9 mouse cellular contexts compared by ENCODE assay signal in genomic region chr1:73986268-73987045, GRCm38 (mm10).
A peak's percentile ranks its signal among the peaks of the same experiment; 100 is the strongest.
DNase-seq lines count a peak whose midpoint lies in the region; ATAC-seq and TF ChIP-seq lines count a peak whose summit lies in the region.
"Had no signal": no experiment of that assay in that cellular context is flagged by ENCODE, and none has a peak within 500 bp of the region (broad histone marks: within the 10 kb centered on the region; RNA-seq: fewer than 3 reads in every experiment).

No protein-coding gene starts in this region.

- DNase-seq in heart, adult 2 months, result peak; percentile 48 to 61
- DNase-seq in 416B (ENCODE audit: low read depth), result peak; percentile 72
- peak; percentile 27 for DNase-seq in Muller cell, postnatal 12 days (ENCODE audit: inconsistent ontology term)
- peak; percentile 37 for DNase-seq in embryonic facial prominence, embryonic 10.5 days (ENCODE audit: low spot score)
- DNase-seq in midbrain, postnatal 0 days (ENCODE audit: low spot score), result peak; percentile 71
- no peak for DNase-seq in spleen, postnatal 36 days (ENCODE audit: low spot score in 2 of 2)

- no peaks in the 10 kb centered on the region for H3K9me3 ChIP-seq in heart, embryonic 11.5 days (replicated peaks; ENCODE audit: control insufficient read depth, low read length)
- no peaks in the 10 kb centered on the region for H3K9me3 ChIP-seq in embryonic facial prominence, embryonic 10.5 days
- H3K9me3 ChIP-seq in intestine, embryonic 15.5 days, result no peaks in the 10 kb centered on the region
- no peaks in the 10 kb centered on the region for H3K9me3 ChIP-seq in midbrain, postnatal 0 days (ENCODE audit: low read length)
- H3K9me3 ChIP-seq: embryonic facial prominence, embryonic 13.5 days had no signal

- 46% methylated on average over 6 of the region's 6 CpGs for WGBS in heart, adult 2 months
- WGBS in heart, embryonic 11.5 days (ENCODE audit: insufficient replicate concordance), result 41% methylated on average over 6 of the region's 6 CpGs
- 47% methylated on average over 6 of the region's 6 CpGs for WGBS in embryonic facial prominence, embryonic 10.5 days
- 44% methylated on average over 6 of the region's 6 CpGs for WGBS in intestine, embryonic 15.5 days
- 47% methylated on average over 6 of the region's 6 CpGs for WGBS in midbrain, postnatal 0 days

- intact Hi-C loops in heart, adult 2 months (cut with DNase I), result loop anchor here (1.0 kb wide), 1 partner anchor 84 kb away; no protein-coding TSS in a partner anchor

- TF ChIP-seq CTCF in heart, adult 2 months (IDR thresholded peaks at IDR 0.05), result peak; percentile 84
- TF ChIP-seq CTCF in midbrain, postnatal 0 days (IDR thresholded peaks at IDR 0.05), result peak; percentile 86

- no peaks in the 10 kb centered on the region for H3K27me3 ChIP-seq in heart, adult 2 months (ENCODE audit: control insufficient read depth, insufficient read depth, low read length)
- no peaks in the 10 kb centered on the region for H3K27me3 ChIP-seq in heart, embryonic 11.5 days (ENCODE audit: control insufficient read depth, insufficient read depth, low read length)
- no peaks in the 10 kb centered on the region for H3K27me3 ChIP-seq in embryonic facial prominence, embryonic 10.5 days (replicated peaks; ENCODE audit: low read depth, poor library complexity, severe bottlenecking)
- no peaks in the 10 kb centered on the region for H3K27me3 ChIP-seq in intestine, embryonic 15.5 days (replicated peaks)
- no peaks in the 10 kb centered on the region for H3K27me3 ChIP-seq in midbrain, postnatal 0 days (ENCODE audit: insufficient read depth, low read length)
- H3K27me3 ChIP-seq: embryonic facial prominence, embryonic 13.5 days had no signal

- H3K4me1 ChIP-seq in heart, adult 2 months (ENCODE audit: control insufficient read depth, insufficient read depth, low read length), result peaks cover 19% of the 10 kb centered on the region
- H3K4me1 ChIP-seq in heart, embryonic 11.5 days (ENCODE audit: control insufficient read depth, insufficient read depth, low read length), result peaks cover 8% of the 10 kb centered on the region
- peaks cover 9% of the 10 kb centered on the region for H3K4me1 ChIP-seq in embryonic facial prominence, embryonic 10.5 days
- no peaks in the 10 kb centered on the region for H3K4me1 ChIP-seq in intestine, embryonic 15.5 days (replicated peaks)
- no peaks in the 10 kb centered on the region for H3K4me1 ChIP-seq in midbrain, postnatal 0 days (ENCODE audit: insufficient read depth, low read length)
- H3K4me1 ChIP-seq: embryonic facial prominence, embryonic 13.5 days had no signal

- TF ChIP-seq POLR2A in heart, adult 2 months (IDR thresholded peaks at IDR 0.05; ENCODE audit: insufficient read depth, low read depth, low read length), result no peak

- H3K27ac ChIP-seq in heart, adult 2 months, result no peak overlapping the region; the same call in 1 of the 2 replicates
- no peak overlapping the region for H3K27ac ChIP-seq in heart, embryonic 11.5 days (ENCODE audit: low read depth, low read length)
- H3K27ac ChIP-seq in embryonic facial prominence, embryonic 10.5 days (replicated peaks), result no peak overlapping the region
- H3K27ac ChIP-seq in intestine, embryonic 15.5 days, result no peak overlapping the region
- no peak overlapping the region for H3K27ac ChIP-seq in midbrain, postnatal 0 days (ENCODE audit: low read depth, low read length)
- H3K27ac ChIP-seq: embryonic facial prominence, embryonic 13.5 days had no signal

- no peak for ATAC-seq in heart, embryonic 11.5 days (replicated peaks; ENCODE audit: insufficient number of reproducible peaks, low FRiP score, low TSS enrichment)
- 0 out of 2 replicates have a peak, but pooled peaks have one; percentile 38 for ATAC-seq in intestine, embryonic 15.5 days
- peak; percentile 32; the same call in 1 of the 2 replicates for ATAC-seq in midbrain, postnatal 0 days (ENCODE audit: low FRiP score)

- H3K4me2 ChIP-seq in heart, embryonic 11.5 days, result no peak overlapping the region
- H3K4me2 ChIP-seq in intestine, embryonic 15.5 days (replicated peaks), result no peak overlapping the region
- no peak overlapping the region for H3K4me2 ChIP-seq in midbrain, postnatal 0 days (ENCODE audit: low read depth, low read length, poor library complexity, severe bottlenecking)
- H3K4me2 ChIP-seq: embryonic facial prominence, embryonic 13.5 days had no signal

- TF ChIP-seq EP300 in heart, adult 2 months (IDR thresholded peaks at IDR 0.05; ENCODE audit: insufficient read depth, low read depth, low read length), result no peak

- H3K36me3 ChIP-seq in heart, adult 2 months (ENCODE audit: control insufficient read depth, insufficient read depth, low read length), result peaks cover 42% of the 10 kb centered on the region
- H3K36me3 ChIP-seq in heart, embryonic 11.5 days (ENCODE audit: control insufficient read depth, insufficient read depth, low read length), result peaks cover 40% of the 10 kb centered on the region
- H3K36me3 ChIP-seq in embryonic facial prominence, embryonic 10.5 days (replicated peaks), result peaks cover 85% of the 10 kb centered on the region
- no peaks in the 10 kb centered on the region for H3K36me3 ChIP-seq in intestine, embryonic 15.5 days
- H3K36me3 ChIP-seq in midbrain, postnatal 0 days (ENCODE audit: insufficient read depth, low read length), result no peaks in the 10 kb centered on the region

- H3K9ac ChIP-seq in heart, adult 2 months (ENCODE audit: low read depth, low read length), result no peak overlapping the region
- H3K9ac ChIP-seq in heart, embryonic 11.5 days (ENCODE audit: low read depth, low read length), result no peak overlapping the region
- H3K9ac ChIP-seq in intestine, embryonic 15.5 days, result no peak overlapping the region
- H3K9ac ChIP-seq in midbrain, postnatal 0 days (replicated peaks; ENCODE audit: low read length, poor library complexity, severe bottlenecking), result no peak overlapping the region
- H3K9ac ChIP-seq: embryonic facial prominence, embryonic 13.5 days had no signal

- H3K79me2 ChIP-seq in heart, adult 2 months (replicated peaks; ENCODE audit: control insufficient read depth, insufficient read depth, low read length), result peaks cover 1% of the 10 kb centered on the region; the same call in 1 of the 2 replicates

- no peak overlapping the region for H3K4me3 ChIP-seq in heart, adult 2 months
- H3K4me3 ChIP-seq in heart, embryonic 11.5 days (ENCODE audit: low read depth, low read length), result no peak overlapping the region
- H3K4me3 ChIP-seq in embryonic facial prominence, embryonic 10.5 days, result no peak overlapping the region
- H3K4me3 ChIP-seq in intestine, embryonic 15.5 days (replicated peaks), result no peak overlapping the region
- H3K4me3 ChIP-seq in midbrain, postnatal 0 days (ENCODE audit: low read depth, low read length), result no peak overlapping the region
- H3K4me3 ChIP-seq: embryonic facial prominence, embryonic 13.5 days had no signal

Comparison
In these comparisons a context has a peak if more than half of its experiments do, and no peak if none do; other contexts are left out.
1. DNase-seq: peak in heart, adult 2 months (2 of 2), 416B (single experiment), Muller cell, postnatal 12 days (single experiment), embryonic facial prominence, embryonic 10.5 days (single experiment) and midbrain, postnatal 0 days (single experiment); none in spleen, postnatal 36 days (0 of 2).